Mouse (Mus musculus) kidney, embryonic 14.5 days (tissue): ENCODE measurements around the gene Olfr1356. TPM values are rescaled to one million over a fixed set of nuclear protein-coding genes. Genes with fewer than 3 reads are reported as not detected.
"Not testable (repeated sequence)": the region's sequence is repeated elsewhere in the genome, so short reads cannot be mapped to it uniquely, and the experiment has no call there.

Experiments
- ATAC-seq: fragments of 200-750 bp; cut with Nextera tagmentation; 2 replicates; pipeline ENCODE4 v1.8.0; 2017; ENCODE audit warnings: moderate number of reproducible peaks, mild to moderate bottlenecking, moderate TSS enrichment, moderate library complexity; ENCODE audit not compliant: low FRiP score, low TSS enrichment
- H3K27ac ChIP-seq: fragments of 300-500 bp; sonication (generic); 2 replicates; pipeline ENCODE4 v1.5.1; 2014; ENCODE audit warnings: low read depth, mild to moderate bottlenecking, low read length, moderate library complexity, mixed read lengths
- H3K27me3 ChIP-seq: fragments of 300-500 bp; sonication (generic); 2 replicates; pipeline ENCODE4 v1.6.1; 2014; ENCODE audit warnings: mild to moderate bottlenecking, low read length; ENCODE audit not compliant: control insufficient read depth, insufficient read depth
- H3K36me3 ChIP-seq: fragments of 300-500 bp; sonication (generic); 2 replicates; pipeline ENCODE4 v1.6.1; 2014; ENCODE audit warnings: low read length, mixed read lengths; ENCODE audit not compliant: control insufficient read depth, insufficient read depth
- H3K4me1 ChIP-seq: fragments of 300-500 bp; sonication (generic); 2 replicates; pipeline ENCODE4 v1.6.1; 2014; ENCODE audit warnings: low read length, mixed read lengths; ENCODE audit not compliant: control insufficient read depth, insufficient read depth
- H3K4me2 ChIP-seq: fragments of 300-500 bp; sonication (generic); replicated peaks from 2 replicates; pipeline ENCODE4 v1.6.1; 2014; ENCODE audit warnings: low read depth, mild to moderate bottlenecking, low read length
- H3K4me3 ChIP-seq: fragments of 300-500 bp; sonication (generic); 2 replicates; pipeline ENCODE4 v1.5.1; 2014; ENCODE audit warnings: mild to moderate bottlenecking, low read length
- H3K9ac ChIP-seq: fragments of 300-500 bp; sonication (generic); 2 replicates; pipeline ENCODE4 v1.6.1; 2014; ENCODE audit warnings: low read depth, mild to moderate bottlenecking, low read length, moderate library complexity
- H3K9me3 ChIP-seq: fragments of 300-500 bp; sonication (generic); 2 replicates; pipeline ENCODE4 v1.6.1; 2016; ENCODE audit warnings: low read length; ENCODE audit not compliant: control insufficient read depth
- WGBS: fragments of 180-500 bp; shearing (Covaris S2); extraction: QIAGEN DNeasy Blood & Tissue Kit; methylation state at CpG from one replicate; pipeline ENCODE4 v1.1.7; 2014; 5-methylcytosine and 5-hydroxymethylcytosine counted together
- polyA plus RNA-seq: library from polyadenylated mRNA; unstranded; fragments of >200 nt; fragmentation: Nextera tagmentation; extraction: Ambion mirVana; gene quantifications from 2 replicates; pipeline ENCODE4 v1.2.1, GENCODE M21; 2014

Olfr1356 gene
- polyA plus RNA-seq: not detected in 2 replicates

- Histone ChIP-seq H3K4me3 (no peak within 1 kb of the TSS), H3K4me1 (no peaks in the 10 kb centered on the region), H3K36me3 (no peaks in the 10 kb centered on the region), H3K4me2 (no peak within 1 kb of the TSS), H3K9ac (no peak within 1 kb of the TSS), H3K9me3 (no peaks in the 10 kb centered on the region), H3K27ac (no peak within 1 kb of the TSS), H3K27me3 (no peaks in the 10 kb centered on the region)
- 89% methylated on average over 2 of the region's 2 CpGs for WGBS
- no peak for ATAC-seq
These were observed at the start of gene Olfr1356 for GRCm38 (mm10) chr10:78852066-78852465. Gene Olfr1356 (minus strand): TSS chr10:78852166.

GRCm38 (mm10) chr10:78875240-78875639, 23.3 kb upstream of the Olfr1356 start, which contains the start of gene Olfr1355:
Gene Olfr1355 (plus strand): TSS chr10:78875540.
- no peaks in the 10 kb centered on the region for H3K27me3 ChIP-seq
- no peaks in the 10 kb centered on the region for H3K4me1 ChIP-seq
- no peak within 1 kb of the TSS for H3K4me2 ChIP-seq
- H3K27ac ChIP-seq: no peak within 1 kb of the TSS
- 73% methylated on average over 2 of the region's 2 CpGs for WGBS
- no peak within 1 kb of the TSS for H3K4me3 ChIP-seq
- H3K9me3 ChIP-seq: no peaks in the 10 kb centered on the region
- ATAC-seq: no peak
- no peak within 1 kb of the TSS for H3K9ac ChIP-seq
- no peaks in the 10 kb centered on the region for H3K36me3 ChIP-seq

DNA sequence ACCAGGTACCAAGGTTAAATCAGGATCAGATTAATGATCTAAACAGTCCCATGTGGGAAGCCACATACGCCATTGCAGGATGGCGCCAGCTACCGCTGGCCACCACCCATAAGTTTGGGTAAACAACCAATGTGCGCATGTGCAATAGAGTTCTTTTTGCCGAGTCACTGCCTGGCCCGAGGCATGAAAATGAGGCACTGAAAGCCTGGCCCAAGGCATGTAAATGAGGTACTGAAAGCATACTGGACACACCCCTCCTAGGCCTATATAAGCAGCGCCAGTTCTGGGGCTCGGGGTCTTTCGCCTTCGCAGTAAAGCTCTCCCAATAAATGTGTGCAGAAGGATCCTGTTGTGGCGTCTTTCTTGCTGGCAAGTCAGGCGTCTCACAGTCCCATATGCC, 11.5 kb downstream of the Olfr1356 start:
- H3K9ac ChIP-seq, H3K27me3 ChIP-seq, H3K4me1 ChIP-seq, ATAC-seq, H3K9me3 ChIP-seq, H3K4me3 ChIP-seq, H3K4me2 ChIP-seq, H3K27ac ChIP-seq, H3K36me3 ChIP-seq: not testable (repeated sequence)
- WGBS: 91% methylated on average over 12 of the region's 12 CpGs

- H3K27me3 ChIP-seq: no peaks in the 10 kb centered on the region
- H3K36me3 ChIP-seq: no peaks in the 10 kb centered on the region
- no peaks in the 10 kb centered on the region for H3K4me1 ChIP-seq
- ATAC-seq: no peak
- 62% methylated on average over 6 of the region's 6 CpGs for WGBS
- no peaks in the 10 kb centered on the region for H3K9me3 ChIP-seq
- H3K4me3 ChIP-seq: no peak overlapping the region
- no peak overlapping the region for H3K27ac ChIP-seq
- H3K4me2 ChIP-seq: no peak overlapping the region
- no peak overlapping the region for H3K9ac ChIP-seq
These were observed 39.5 kb downstream of the Olfr1356 start for GRCm38 (mm10) chr10:78812358-78813060.

DNA sequence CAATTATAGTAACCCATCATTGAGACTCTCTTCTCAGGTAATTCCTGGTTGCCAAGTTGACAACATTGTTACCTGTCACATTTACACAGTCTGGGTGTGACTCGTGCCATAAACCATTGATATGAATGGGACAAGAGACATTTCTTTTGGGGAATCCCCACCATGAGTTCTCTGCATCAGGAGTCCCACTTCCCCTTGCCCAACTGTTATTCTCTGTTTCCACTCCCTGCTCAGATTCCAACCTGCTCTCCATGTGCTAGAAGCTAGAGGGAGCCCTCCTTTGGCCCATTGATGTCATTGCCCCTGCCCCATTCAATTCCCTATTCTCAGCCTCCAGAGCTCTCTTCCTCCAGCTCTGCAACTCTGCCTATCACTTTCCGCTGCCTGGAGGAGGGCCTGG, 50.5 kb downstream of the Olfr1356 start:
- no peak for ATAC-seq
- H3K4me3 ChIP-seq: no peak overlapping the region

More for the DNA sequence above, 50.5 kb downstream of the Olfr1356 start:
- no peaks in the 10 kb centered on the region for H3K9me3 ChIP-seq
- no peak overlapping the region for H3K9ac ChIP-seq
- no peaks in the 10 kb centered on the region for H3K36me3 ChIP-seq
- H3K27ac ChIP-seq: no peak overlapping the region
- no peaks in the 10 kb centered on the region for H3K27me3 ChIP-seq
- no peak overlapping the region for H3K4me2 ChIP-seq
- 89% methylated on average over 2 of the region's 2 CpGs for WGBS
- H3K4me1 ChIP-seq: no peaks in the 10 kb centered on the region

Other genes starting within 250 kb of the Olfr1356 start
- gene Olfr1357, start 234.1 kb downstream of the Olfr1356 start, polyA plus RNA-seq: not detected in 2 replicates
- gene Casp14, start 133.9 kb downstream of the Olfr1356 start, polyA plus RNA-seq: not detected in 2 replicates
- gene Ccdc105, start 99.1 kb downstream of the Olfr1356 start, polyA plus RNA-seq: not detected in 2 replicates
- gene Slc1a6, start 71.7 kb downstream of the Olfr1356 start, polyA plus RNA-seq: 0.27 and 0.84 TPM in 2 replicates
- not detected in 2 replicates for gene Olfr1355, start 23.4 kb upstream of the Olfr1356 start, polyA plus RNA-seq
- gene Olfr1354, start 61.0 kb upstream of the Olfr1356 start, polyA plus RNA-seq: not detected in 2 replicates
- not detected in 2 replicates for gene Olfr8, start 98.5 kb upstream of the Olfr1356 start, polyA plus RNA-seq
- not detected in 2 replicates for gene Olfr1353, start 111.1 kb upstream of the Olfr1356 start, polyA plus RNA-seq
- not detected in 2 replicates for gene Olfr1352, start 128.9 kb upstream of the Olfr1356 start, polyA plus RNA-seq
- gene Olfr1351, start 160.3 kb upstream of the Olfr1356 start, polyA plus RNA-seq: not detected in 2 replicates
- gene Olfr57, start 176.6 kb upstream of the Olfr1356 start, polyA plus RNA-seq: 0.27 TPM in 1 of 2 replicates, not detected in the other
- 15.7 and 30.3 TPM in 2 replicates for gene 2610008E11Rik, start 245.4 kb upstream of the Olfr1356 start, polyA plus RNA-seq